8 mouse cellular contexts compared by ENCODE assay signal in the genomic region with DNA sequence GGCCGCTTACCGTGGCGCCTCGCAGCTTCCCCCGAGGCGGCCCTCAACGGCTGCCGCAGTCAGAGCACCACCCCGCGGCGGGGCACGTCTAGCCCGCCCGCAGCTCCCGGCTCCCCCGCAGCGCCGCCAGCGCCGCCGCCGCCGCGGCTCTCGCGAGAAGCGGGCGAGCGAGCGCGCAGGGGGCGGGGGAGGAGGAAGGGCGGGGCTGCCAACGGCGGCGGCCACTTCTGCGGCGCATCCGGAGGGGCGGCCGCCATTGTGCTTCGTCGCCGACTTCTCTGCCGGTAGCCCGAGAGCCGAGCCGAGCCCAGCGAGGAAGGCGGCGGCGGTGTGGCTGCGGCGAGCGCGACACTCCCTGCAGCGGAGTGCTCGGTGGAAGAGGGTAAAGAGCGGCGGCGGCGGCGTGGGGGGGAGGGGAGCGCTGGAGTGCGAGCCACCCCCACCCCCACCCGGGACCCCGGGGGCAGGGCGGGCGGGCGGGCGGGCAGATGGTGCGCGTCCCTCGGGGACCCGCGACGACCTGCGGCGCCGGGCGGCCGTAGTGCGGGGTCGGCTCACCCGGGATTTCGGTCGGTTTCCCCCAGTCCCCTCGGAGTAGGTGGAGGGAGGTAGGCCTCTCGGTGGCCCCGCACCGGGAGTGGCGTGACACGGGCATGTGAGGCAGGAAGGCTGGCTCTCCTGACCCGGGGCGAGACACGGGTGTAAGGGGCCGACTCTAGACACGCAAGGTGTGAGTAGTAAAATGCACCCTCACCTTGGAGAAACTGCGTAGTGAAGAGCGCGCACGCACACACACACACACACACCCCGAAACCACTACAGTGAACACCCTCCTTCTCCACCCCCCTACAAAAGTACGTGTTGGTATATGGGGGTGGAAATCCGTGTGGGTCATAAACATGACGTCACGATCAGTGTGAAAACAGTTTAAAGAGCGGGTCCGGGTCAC. TPM values are rescaled to one million over a fixed set of nuclear protein-coding genes. Genes with fewer than 3 reads are reported as not detected.
DNase-seq lines count a peak whose midpoint lies in the region; ATAC-seq lines count a peak whose summit lies in the region.

A gene (minus strand): TSS at position 137 of the 949 bp plus-strand sequence.
A gene (plus strand): TSS at position 185 of the 949 bp plus-strand sequence.

- H3K4me3 ChIP-seq in intestine, embryonic 15.5 days (replicated peaks), result peak within 1 kb of the TSS; percentile 86

- H3K36me3 ChIP-seq in intestine, embryonic 15.5 days, result peaks cover 3% of the 10 kb centered on the region

- peak within 1 kb of the TSS; percentile 90 for H3K27ac ChIP-seq in intestine, embryonic 15.5 days

- peak; percentile 74 for DNase-seq in adrenal gland, adult 8-10 months
- DNase-seq in embryo, embryonic 11.5 days (ENCODE audit: low read depth, low spot score), result peak; percentile 73
- peak; percentile 76 to 80 for DNase-seq in gastrocnemius, postnatal 36 days
- DNase-seq in left cerebral cortex, postnatal 14 days (ENCODE audit: low spot score in 2 of 2), result peak; percentile 78 to 84
- DNase-seq in right cerebral cortex, postnatal 14 days, result peak; percentile 87
- peak; percentile 85 for DNase-seq in urinary bladder, postnatal 25 days (ENCODE audit: low spot score)

- H3K4me1 ChIP-seq in intestine, embryonic 15.5 days (replicated peaks), result peaks cover 18% of the 10 kb centered on the region

- intact Hi-C loops in gastrocnemius, postnatal 36 days (cut with DNase I), result loop anchor here (2.0 to 10.0 kb wide), 2 partner anchors 85 to 165 kb away; no protein-coding TSS in a partner anchor
- intact Hi-C loops in left cerebral cortex, postnatal 14 days (cut with DNase I), result loop anchor here (5.0 kb wide), 1 partner anchor 83 kb away; no protein-coding TSS in a partner anchor

- no peaks in the 10 kb centered on the region for H3K27me3 ChIP-seq in intestine, embryonic 15.5 days (replicated peaks)

- peak within 1 kb of the TSS; percentile 94 for H3K9ac ChIP-seq in intestine, embryonic 15.5 days

- peak; percentile 95 for ATAC-seq in intestine, embryonic 15.5 days
- peak; percentile 66 for ATAC-seq in megakaryocyte-erythroid progenitor cell, adult 5-6 weeks (replicated peaks; ENCODE audit: low FRiP score, low TSS enrichment, poor library complexity, severe bottlenecking)

- WGBS in intestine, embryonic 15.5 days, result under 1% methylated on average over 90 of the region's 109 CpGs

- H3K4me2 ChIP-seq in intestine, embryonic 15.5 days (replicated peaks), result peak within 1 kb of the TSS; percentile 70

- no peaks in the 10 kb centered on the region for H3K9me3 ChIP-seq in intestine, embryonic 15.5 days

RNA-seq across cellular contexts. Expression of the first gene that starts in this region (rescaled TPM):
- 10 to 100 TPM; 66.7 to 95.8 (median 82.7) TPM for total RNA-seq in adrenal gland, adult 8-10 months (2022)
- 10 to 100 TPM; 30.7 to 31.9 TPM for total RNA-seq in gastrocnemius, postnatal 36 days (2021)
- polyA plus RNA-seq in intestine, embryonic 15.5 days (2015; fragmentation: Nextera tagmentation; extraction: Ambion mirVana), result 43.4 and 46.3 TPM in 2 replicates
- total RNA-seq in left cerebral cortex, postnatal 14 days (2021), result 10 to 100 TPM; 51.0 to 52.2 TPM
- 69.1 and 82.5 TPM in 2 replicates for total RNA-seq in megakaryocyte-erythroid progenitor cell, adult 5-6 weeks (2014; fragmentation: Nextera tagmentation)
- 68.8 and 87.4 TPM in 2 replicates for total RNA-seq in megakaryocyte-erythroid progenitor cell, adult 5-6 weeks (2017)

RNA-seq across cellular contexts. Expression of the second gene that starts in this region (rescaled TPM):
- total RNA-seq in adrenal gland, adult 8-10 months (2022), result 10 to 100 TPM; 42.4 to 76.6 (median 60.0) TPM
- 10 to 100 TPM; 22.5 to 25.2 TPM for total RNA-seq in gastrocnemius, postnatal 36 days (2021)
- 58.7 and 69.3 TPM in 2 replicates for polyA plus RNA-seq in intestine, embryonic 15.5 days (2015; fragmentation: Nextera tagmentation; extraction: Ambion mirVana)
- 10 to 100 TPM; 60.8 to 63.0 TPM for total RNA-seq in left cerebral cortex, postnatal 14 days (2021)
- total RNA-seq in megakaryocyte-erythroid progenitor cell, adult 5-6 weeks (2014; fragmentation: Nextera tagmentation), result 68.0 and 79.2 TPM in 2 replicates
- total RNA-seq in megakaryocyte-erythroid progenitor cell, adult 5-6 weeks (2017), result 63.6 and 119 TPM in 2 replicates

Comparison
In these comparisons a context has a peak if more than half of its experiments do, and no peak if none do; other contexts are left out.
1. Peak in every context shown above with its lines: DNase-seq, ATAC-seq, H3K4me3 ChIP-seq and H3K27ac ChIP-seq.